Mouse (Mus musculus) testis, adult 2 months (tissue): Measurements from ENCODE around the gene Akap10. TPM values are rescaled to one million over a fixed set of nuclear protein-coding genes. Genes with fewer than 3 reads are reported as not detected.

Source experiments
- H3K27ac ChIP-seq: fragments of 200-500 bp; 2 replicates; pipeline ENCODE4 v1.5.1; 2012; ENCODE audit warnings: low read depth, low read length; ENCODE audit not compliant: control insufficient read depth, insufficient read depth
- H3K27me3 ChIP-seq: fragments of 200-500 bp; 2 replicates; pipeline ENCODE4 v1.6.1; 2012; ENCODE audit warnings: mild to moderate bottlenecking, low read length, moderate library complexity; ENCODE audit not compliant: control insufficient read depth, insufficient read depth
- H3K36me3 ChIP-seq: fragments of 200-500 bp; 2 replicates; pipeline ENCODE4 v1.6.1; 2012; ENCODE audit warnings: mild to moderate bottlenecking, low read length; ENCODE audit not compliant: control insufficient read depth, insufficient read depth
- H3K4me1 ChIP-seq: fragments of 200-500 bp; 2 replicates; pipeline ENCODE4 v1.6.1; 2012; ENCODE audit warnings: low read length; ENCODE audit not compliant: control insufficient read depth, insufficient read depth
- H3K4me3 ChIP-seq: fragments of 200-500 bp; 2 replicates; pipeline ENCODE4 v1.5.1; 2012; ENCODE audit warnings: low read depth, mild to moderate bottlenecking, low read length, moderate library complexity, mixed read lengths; ENCODE audit not compliant: control insufficient read depth
- CTCF ChIP-seq: fragments of 200-500 bp; IDR thresholded peaks from 2 replicates; pipeline ENCODE4 v1.5.1; 2012; ENCODE audit warnings: low read depth, mild to moderate bottlenecking, inconsistent platforms, low read length, moderate library complexity; ENCODE audit not compliant: control insufficient read depth, insufficient read depth, insufficient replicate concordance
- POLR2A ChIP-seq: fragments of 200-500 bp; IDR thresholded peaks from 2 replicates; pipeline ENCODE4 v1.6.1; 2012; ENCODE audit warnings: low read depth, mild to moderate bottlenecking, inconsistent platforms, low read length, moderate library complexity; ENCODE audit not compliant: control insufficient read depth
- polyA plus RNA-seq: library from polyadenylated mRNA; depleted of rRNA; stranded (reverse); fragments of >200 nt; gene quantifications from 2 replicates; pipeline ENCODE4 v1.2.3, GENCODE M21; 2012

The Akap10 gene
- polyA plus RNA-seq, 1 experiment, result 21.5 TPM

- TF ChIP-seq POLR2A, result no peak
- TF ChIP-seq CTCF, result no peak
- no peak overlapping the region for H3K4me3 ChIP-seq
- 0 out of 2 replicates have a peak, but pooled peaks cover 1% of the 10 kb centered on the region for H3K36me3 ChIP-seq
- no peaks in the 10 kb centered on the region for H3K4me1 ChIP-seq
- H3K27me3 ChIP-seq, result no peaks in the 10 kb centered on the region
- no peak overlapping the region for H3K27ac ChIP-seq
Measured at GRCm38 (mm10) chr11:61871881-61872280, 58.2 kb downstream of the Akap10 start.

- no peaks in the 10 kb centered on the region for H3K36me3 ChIP-seq
- TF ChIP-seq POLR2A (no peak), CTCF (no peak)
- no peak overlapping the region for H3K4me3 ChIP-seq
- H3K4me1 ChIP-seq, result no peaks in the 10 kb centered on the region
- H3K27me3 ChIP-seq, result no peaks in the 10 kb centered on the region
- no peak overlapping the region for H3K27ac ChIP-seq
Measured at GRCm38 (mm10) chr11:61866856-61867255, 63.2 kb downstream of the Akap10 start.

GRCm38 (mm10) chr11:61861781-61862547 lies 68.1 kb downstream of the Akap10 start:
- Histone ChIP-seq H3K36me3 (no peaks in the 10 kb centered on the region), H3K4me1 (no peaks in the 10 kb centered on the region), H3K4me3 (no peak overlapping the region), H3K27me3 (no peaks in the 10 kb centered on the region), H3K27ac (no peak overlapping the region)
- TF ChIP-seq POLR2A, result no peak
- no peak for TF ChIP-seq CTCF

GRCm38 (mm10) chr11:61859316-61859715 lies 70.7 kb downstream of the Akap10 start:
- H3K4me3 ChIP-seq, result no peak overlapping the region
- H3K27ac ChIP-seq, result no peak overlapping the region
- H3K36me3 ChIP-seq, result no peaks in the 10 kb centered on the region
- H3K27me3 ChIP-seq, result no peaks in the 10 kb centered on the region
- TF ChIP-seq CTCF (no peak), POLR2A (no peak)
- H3K4me1 ChIP-seq, result peaks cover 3% of the 10 kb centered on the region; the same call in 1 of the 2 replicates

- peak overlapping the region; percentile 98 for H3K4me3 ChIP-seq
- TF ChIP-seq POLR2A, result no peak
- peak overlapping the region; percentile 93 for H3K27ac ChIP-seq
- peaks cover 6% of the 10 kb centered on the region; the same call in 1 of the 2 replicates for H3K4me1 ChIP-seq
- no peaks in the 10 kb centered on the region for H3K27me3 ChIP-seq
- no peaks in the 10 kb centered on the region for H3K36me3 ChIP-seq
Measured at GRCm38 (mm10) chr11:61855539-61855938, 74.5 kb downstream of the Akap10 start.

GRCm38 (mm10) chr11:61854988-61855411 lies 75.1 kb downstream of the Akap10 start, which contains the start of gene Ulk2:
Gene Ulk2, minus strand, starts transcription at chr11:61855073.
- peak; percentile 99 for TF ChIP-seq POLR2A
- no peak for TF ChIP-seq CTCF
- Histone ChIP-seq H3K4me3 (peak within 1 kb of the TSS; percentile 98), H3K27me3 (no peaks in the 10 kb centered on the region), H3K36me3 (no peaks in the 10 kb centered on the region), H3K4me1 (peaks cover 6% of the 10 kb centered on the region; the same call in 1 of the 2 replicates), H3K27ac (peak within 1 kb of the TSS; percentile 93)

- TF ChIP-seq CTCF, result no peak; the same call in 1 of the 2 replicates
- TF ChIP-seq POLR2A, result 0 out of 2 replicates have a peak, but pooled peaks have one; percentile 20
- peaks cover 6% of the 10 kb centered on the region; the same call in 1 of the 2 replicates for H3K4me1 ChIP-seq
- H3K4me3 ChIP-seq, result peak overlapping the region; percentile 98
- no peaks in the 10 kb centered on the region for H3K27me3 ChIP-seq
- peak overlapping the region; percentile 93 for H3K27ac ChIP-seq
- H3K36me3 ChIP-seq, result no peaks in the 10 kb centered on the region
Measured at GRCm38 (mm10) chr11:61854211-61854987, 75.7 kb downstream of the Akap10 start.
